Mouse (Mus musculus): ENCODE data around the gene Alg11.

The Alg11 gene

GRCm38 (mm10) chr8:22079313-22080007, 18.9 kb downstream of the Alg11 start:
- no peak for DNase-seq (ENCODE audit: low spot score)

DNA sequence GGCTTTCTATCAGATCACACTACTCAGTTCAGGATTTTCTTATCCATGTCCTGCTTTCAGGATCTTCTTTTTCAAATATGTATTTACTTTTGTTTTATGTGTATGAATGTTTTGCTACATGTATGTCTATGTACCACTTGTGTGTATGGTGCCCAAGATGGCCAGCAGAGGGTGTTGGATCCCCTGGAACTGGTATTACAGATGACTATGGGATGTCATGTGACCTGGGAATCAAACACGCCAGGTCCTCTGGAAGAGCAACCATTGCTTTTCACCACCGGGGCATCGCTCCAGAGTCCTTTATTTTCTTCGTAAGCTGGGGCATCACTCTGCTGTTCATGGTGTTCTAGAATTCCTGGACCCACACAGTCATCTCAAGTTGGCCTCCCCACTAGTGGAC, 28.7 kb downstream of the Alg11 start:
- DNase-seq (ENCODE audit: low spot score): no peak

- DNase-seq (ENCODE audit: low spot score): no peak
Measured at GRCm38 (mm10) chr8:22091568-22091967, 31.0 kb downstream of the Alg11 start.

DNA sequence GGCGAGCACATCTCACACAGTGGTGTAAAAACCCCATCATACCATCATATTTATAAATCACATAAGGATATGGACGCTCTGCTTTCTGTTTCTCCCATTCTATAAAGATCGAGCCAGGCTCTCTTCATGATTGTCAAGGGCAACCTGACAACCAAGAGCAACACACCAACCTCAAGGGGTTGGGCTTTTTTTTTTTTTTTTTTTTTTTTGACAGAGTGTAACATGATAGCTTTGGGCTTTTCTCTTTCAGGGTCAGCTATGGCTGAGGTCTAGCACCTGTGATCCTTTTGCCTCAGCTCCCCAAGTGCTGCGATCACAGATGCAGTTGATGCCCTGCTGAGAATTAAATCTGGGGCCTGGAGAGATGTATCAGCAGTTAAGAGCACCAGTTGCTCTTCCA, 46.5 kb downstream of the Alg11 start:
- no peak for DNase-seq (ENCODE audit: low spot score)
